Mouse (Mus musculus) heart, embryonic 14.5 days (tissue): Measurements from ENCODE around the gene Hspb8. TPM values are rescaled to one million over a fixed set of nuclear protein-coding genes. Genes with fewer than 3 reads are reported as not detected.

Source experiments
- ATAC-seq: fragments of 200-750 bp; cut with Nextera tagmentation; 2 replicates; pipeline ENCODE4 v1.8.0; 2017; ENCODE audit warnings: low read depth, moderate TSS enrichment; ENCODE audit not compliant: insufficient number of reproducible peaks, insufficient read depth, low FRiP score
- H3K27ac ChIP-seq, 2 experiments: fragments of 200-500 bp in 1 of 2; fragments of 300-500 bp in 1 of 2; sonication (generic) in 1 of 2; replicated peaks in 1 of 2; 2 replicates each; pipeline ENCODE4 v1.5.1; 2012 to 2014; ENCODE audit warnings: low read depth in 2 of 2, low read length in 2 of 2, control low read depth in 1 of 2, mild to moderate bottlenecking in 1 of 2, mixed read lengths in 1 of 2; ENCODE audit not compliant: control insufficient read depth in 1 of 2, insufficient read depth in 1 of 2
- H3K27me3 ChIP-seq: fragments of 300-500 bp; sonication (generic); 2 replicates; pipeline ENCODE4 v1.6.1; 2014; ENCODE audit warnings: mild to moderate bottlenecking, low read length, control low read depth; ENCODE audit not compliant: control insufficient read depth, insufficient read depth
- H3K36me3 ChIP-seq: fragments of 300-500 bp; sonication (generic); 2 replicates; pipeline ENCODE4 v1.6.1; 2014; ENCODE audit warnings: mild to moderate bottlenecking, control low read depth, low read length, mixed read lengths; ENCODE audit not compliant: control insufficient read depth, insufficient read depth
- H3K4me1 ChIP-seq, 2 experiments: fragments of 200-500 bp in 1 of 2; fragments of 300-500 bp in 1 of 2; sonication (generic) in 1 of 2; 2 replicates each; pipeline ENCODE4 v1.6.1; 2012 to 2014; ENCODE audit warnings: low read length in 2 of 2, control low read depth in 1 of 2, mixed read lengths in 1 of 2; ENCODE audit not compliant: control insufficient read depth in 2 of 2, insufficient read depth in 2 of 2
- H3K4me2 ChIP-seq: fragments of 300-500 bp; sonication (generic); 2 replicates; pipeline ENCODE4 v1.6.1; 2014; ENCODE audit warnings: mild to moderate bottlenecking, low read length
- H3K4me3 ChIP-seq, 2 experiments: fragments of 200-500 bp in 1 of 2; fragments of 300-500 bp in 1 of 2; sonication (generic) in 1 of 2; 2 replicates each; pipeline ENCODE4 v1.5.1; 2012 to 2014; ENCODE audit warnings: low read length in 2 of 2, mild to moderate bottlenecking in 2 of 2, control low read depth in 1 of 2, low read depth in 1 of 2, moderate library complexity in 1 of 2; ENCODE audit not compliant: control insufficient read depth in 1 of 2, insufficient read depth in 1 of 2
- H3K9ac ChIP-seq: fragments of 300-500 bp; sonication (generic); 2 replicates; pipeline ENCODE4 v1.6.1; 2014; ENCODE audit warnings: mild to moderate bottlenecking, low read length
- H3K9me3 ChIP-seq: fragments of 300-500 bp; sonication (generic); 2 replicates; pipeline ENCODE4 v1.6.1; 2016; ENCODE audit warnings: low read length, control low read depth; ENCODE audit not compliant: control insufficient read depth
- WGBS: fragments of 180-500 bp; shearing (Covaris S2); extraction: QIAGEN DNeasy Blood & Tissue Kit; methylation state at CpG from one replicate; pipeline ENCODE4 v1.1.7; 2014; 5-methylcytosine and 5-hydroxymethylcytosine counted together
- polyA plus RNA-seq: library from polyadenylated mRNA; unstranded; fragments of >200 nt; fragmentation: Nextera tagmentation; extraction: Ambion mirVana; gene quantifications from 2 replicates; pipeline ENCODE4 v1.2.1, GENCODE M21; 2014

Hspb8 gene
- polyA plus RNA-seq, 1 experiment from 2014 or later: 31.7 TPM

DNA sequence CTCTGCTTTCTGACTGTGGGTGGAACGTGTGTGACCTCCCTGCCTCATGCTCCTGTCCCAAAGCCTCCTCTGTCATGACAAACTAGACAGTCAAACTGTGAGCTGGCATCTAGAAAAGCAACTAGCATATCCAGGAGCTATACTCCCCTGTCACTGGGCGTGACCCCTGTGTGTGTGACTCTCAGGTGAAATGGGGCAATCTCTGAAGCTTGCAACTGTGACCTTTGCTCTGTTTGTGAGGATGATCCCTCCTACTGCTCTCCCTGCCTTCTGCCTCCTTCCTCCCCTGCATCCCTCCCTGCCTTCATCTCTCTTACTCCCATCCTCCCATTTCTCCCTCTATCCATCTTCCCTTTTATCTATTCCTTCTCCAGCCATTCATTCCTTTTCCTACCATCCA lies 18.6 kb downstream of the Hspb8 start:
- no peak for ATAC-seq
- Histone ChIP-seq H3K4me2 (no peak overlapping the region), H3K36me3 (peaks cover 10% of the 10 kb centered on the region), H3K9me3 (no peaks in the 10 kb centered on the region), H3K4me1 (peaks cover 2 to 18% of the 10 kb centered on the region in 2 experiments; a peak in 3 of 4 replicates), H3K4me3 (no peak overlapping the region), H3K27me3 (no peaks in the 10 kb centered on the region), H3K9ac (no peak overlapping the region), H3K27ac (no peak overlapping the region)
- WGBS: 93% methylated on average over 2 of the region's 2 CpGs

DNA sequence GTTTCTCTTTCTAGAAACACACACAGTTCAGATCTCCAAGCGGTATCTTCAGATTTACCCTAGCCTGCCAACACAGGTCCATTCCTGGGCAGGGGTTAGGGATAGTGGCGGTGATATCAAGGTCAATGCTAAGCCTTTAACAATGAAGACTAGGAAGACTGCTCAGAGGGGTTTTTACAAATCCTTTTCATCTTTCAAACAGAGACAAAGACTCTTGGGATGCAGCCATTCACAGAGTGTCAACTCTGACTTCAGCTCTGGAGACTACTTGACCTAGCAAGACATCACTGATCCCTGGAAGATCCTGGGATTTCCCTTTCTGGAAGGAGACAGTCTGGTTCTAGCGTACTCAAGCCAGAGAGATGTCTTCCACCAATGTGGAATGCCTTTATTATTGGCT lies 21.9 kb downstream of the Hspb8 start:
- Histone ChIP-seq H3K36me3 (no peaks in the 10 kb centered on the region), H3K9me3 (no peaks in the 10 kb centered on the region), H3K9ac (no peak overlapping the region), H3K4me2 (no peak overlapping the region), H3K27me3 (no peaks in the 10 kb centered on the region), H3K4me3 (no peak overlapping the region), H3K27ac (no peak overlapping the region), H3K4me1 (0 out of 4 replicates have a peak, but pooled peaks cover 0 to 2% of the 10 kb centered on the region in 2 experiments)
- 81% methylated on average over 3 of the region's 3 CpGs for WGBS
- ATAC-seq: no peak

DNA sequence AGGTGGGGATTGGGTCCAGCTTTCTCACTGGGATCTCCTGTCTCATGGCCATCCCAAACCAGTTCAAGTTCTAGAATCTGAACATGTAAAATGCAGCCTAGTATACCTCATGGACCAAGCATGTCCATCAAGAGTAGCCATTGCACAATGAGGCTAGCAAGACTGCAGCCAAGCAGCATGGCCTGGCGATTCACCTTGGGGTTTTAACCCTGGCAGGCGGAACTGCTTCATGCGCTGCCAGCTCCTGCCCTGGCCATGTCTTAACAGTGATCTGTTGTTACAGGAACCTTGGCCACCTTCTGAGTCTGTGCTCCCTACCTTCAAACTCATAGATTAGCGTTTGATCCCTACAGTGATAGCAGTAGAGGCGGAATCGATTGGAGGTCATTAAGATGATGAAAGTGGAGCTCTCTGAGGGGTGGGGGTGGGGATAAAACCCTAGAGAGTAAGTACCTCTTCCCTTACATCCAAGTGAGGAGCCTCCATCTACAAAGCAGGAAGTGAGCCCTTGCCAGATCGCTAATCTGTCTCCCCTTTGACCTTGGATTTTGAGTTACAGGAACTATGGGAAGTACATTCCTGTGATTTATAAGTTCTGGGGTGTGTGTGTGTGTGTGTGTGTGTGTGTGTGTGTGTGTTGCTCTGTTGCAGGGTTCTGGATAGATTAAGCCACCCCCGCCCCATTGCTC lies 22.5 kb downstream of the Hspb8 start:
- Histone ChIP-seq H3K4me1 (0 out of 4 replicates have a peak, but pooled peaks cover 0 to 2% of the 10 kb centered on the region in 2 experiments), H3K27ac (no peak overlapping the region), H3K9me3 (no peaks in the 10 kb centered on the region), H3K4me2 (no peak overlapping the region), H3K9ac (no peak overlapping the region), H3K27me3 (no peaks in the 10 kb centered on the region), H3K36me3 (no peaks in the 10 kb centered on the region), H3K4me3 (no peak overlapping the region)
- ATAC-seq: no peak
- 69% methylated on average over 8 of the region's 8 CpGs for WGBS

DNA sequence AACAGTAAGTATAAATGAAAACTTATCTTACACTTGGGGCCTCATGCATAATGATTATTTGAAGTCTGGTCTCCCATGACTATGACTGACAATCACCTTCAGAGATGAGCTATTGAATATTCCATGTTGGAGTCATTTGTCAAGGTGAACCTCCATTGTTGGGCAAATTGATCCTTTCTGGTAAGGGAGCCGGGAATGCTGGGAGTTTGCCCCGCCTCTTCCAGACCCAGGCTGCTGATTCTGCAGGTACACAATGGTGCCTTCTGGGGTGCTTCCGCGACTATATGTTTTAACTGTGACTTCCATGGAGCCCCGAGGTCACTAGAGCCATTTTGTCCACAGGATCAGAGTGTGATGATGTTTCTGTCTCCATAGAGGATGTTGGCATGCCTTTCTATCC lies 26.6 kb downstream of the Hspb8 start:
- H3K36me3 ChIP-seq: no peaks in the 10 kb centered on the region
- H3K4me3 ChIP-seq: no peak overlapping the region
- H3K9ac ChIP-seq: no peak overlapping the region
- peaks cover 0 to 4% of the 10 kb centered on the region in 2 experiments; a peak in 2 of 4 replicates for H3K4me1 ChIP-seq
- 75% methylated on average over 5 of the region's 5 CpGs for whole genome bisulfite sequencing
- H3K9me3 ChIP-seq: no peaks in the 10 kb centered on the region
- no peak overlapping the region for H3K27ac ChIP-seq
- no peak overlapping the region for H3K4me2 ChIP-seq
- H3K27me3 ChIP-seq: no peaks in the 10 kb centered on the region
- ATAC-seq: no peak

DNA sequence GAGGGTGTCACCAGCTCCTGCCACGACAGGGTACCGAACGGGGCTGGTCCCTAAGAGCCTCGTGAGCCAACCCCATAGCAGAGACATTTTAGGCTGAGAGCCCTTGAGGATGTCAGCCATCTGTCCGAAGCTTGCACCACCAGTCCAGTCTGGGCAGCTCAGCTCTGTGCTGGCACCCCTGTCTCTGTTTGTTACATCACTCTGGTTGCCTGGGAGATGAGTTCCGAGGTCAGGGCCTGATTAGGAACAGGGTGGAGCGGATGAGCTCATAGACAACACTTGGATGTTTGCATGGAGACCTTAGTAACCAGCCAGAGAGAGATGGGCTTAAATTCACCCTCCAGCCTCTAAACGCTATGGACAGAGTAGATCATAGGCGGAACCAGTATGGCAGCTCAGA lies 30.1 kb downstream of the Hspb8 start:
- H3K36me3 ChIP-seq: no peaks in the 10 kb centered on the region
- peaks cover 12 to 13% of the 10 kb centered on the region in 2 experiments for H3K4me1 ChIP-seq
- H3K4me3 ChIP-seq: no peak overlapping the region
- no peak overlapping the region for H3K4me2 ChIP-seq
- no peak overlapping the region for H3K9ac ChIP-seq
- H3K27me3 ChIP-seq: no peaks in the 10 kb centered on the region
- no peak for ATAC-seq
- 53% methylated on average over 9 of the region's 9 CpGs for WGBS
- H3K27ac ChIP-seq: no peak overlapping the region
- H3K9me3 ChIP-seq: no peaks in the 10 kb centered on the region

DNA sequence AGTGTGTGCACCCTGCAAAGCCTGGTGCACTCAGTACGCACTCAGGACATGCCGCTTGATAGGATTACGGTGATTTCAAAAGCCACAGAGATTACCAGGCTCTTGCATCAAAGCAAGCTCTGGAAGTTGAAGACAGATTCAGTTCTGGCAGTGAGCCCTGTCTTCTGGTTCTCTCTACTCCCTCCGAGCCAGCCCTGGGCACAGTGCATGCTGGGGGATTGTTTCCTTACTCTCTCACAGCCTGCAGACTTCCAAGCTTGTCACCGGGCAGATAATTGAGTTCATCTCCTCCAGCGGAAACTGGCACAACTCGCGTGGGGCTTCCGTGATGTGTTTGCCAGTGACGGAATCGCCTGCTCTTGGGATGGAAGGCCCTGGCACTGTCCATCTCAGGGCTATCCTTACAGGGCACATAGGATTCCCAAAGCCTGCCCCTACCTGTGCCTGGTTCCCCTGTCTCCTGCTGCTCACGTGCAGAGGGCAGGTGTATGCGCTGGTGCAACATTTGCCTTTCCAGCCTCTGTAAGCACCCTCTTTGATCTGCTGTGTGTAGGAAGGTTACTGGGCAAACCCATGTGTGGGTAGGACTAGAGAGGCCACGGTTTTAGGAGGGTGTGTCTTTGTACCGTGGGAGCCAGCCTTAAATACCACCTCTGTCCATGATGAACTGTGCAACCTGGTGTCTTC lies 32.7 kb downstream of the Hspb8 start:
- Histone ChIP-seq H3K27me3 (no peaks in the 10 kb centered on the region), H3K4me3 (no peak overlapping the region), H3K36me3 (no peaks in the 10 kb centered on the region), H3K9me3 (no peaks in the 10 kb centered on the region), H3K27ac (no peak overlapping the region), H3K4me1 (peaks cover 8 to 13% of the 10 kb centered on the region in 2 experiments), H3K9ac (no peak overlapping the region), H3K4me2 (peak overlapping the region; percentile 31; the same call in 1 of the 2 replicates)
- 31% methylated on average over 15 of the region's 15 CpGs for WGBS
- ATAC-seq: peak; percentile 70; the same call in 1 of the 2 replicates

DNA sequence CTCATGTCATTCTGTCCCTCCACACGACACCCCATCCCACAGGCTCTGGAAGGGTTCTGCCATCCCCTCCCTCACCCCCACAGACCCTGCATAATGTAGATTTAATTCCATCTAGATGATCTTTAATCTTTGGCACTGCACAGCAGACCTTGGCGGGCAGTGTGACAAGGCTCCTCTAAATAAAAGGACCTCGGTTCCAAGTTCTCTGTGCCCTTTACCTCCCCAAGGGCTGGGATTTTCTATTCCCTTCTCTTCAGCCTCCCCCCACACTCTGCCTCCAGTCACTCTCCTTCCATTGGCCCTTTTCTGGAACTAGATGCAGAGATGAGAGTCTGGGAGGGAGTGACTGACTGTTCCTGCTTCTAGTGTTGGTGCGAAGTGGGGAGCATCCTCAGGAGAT lies 33.3 kb downstream of the Hspb8 start:
- H3K9me3 ChIP-seq: no peaks in the 10 kb centered on the region
- H3K36me3 ChIP-seq: no peaks in the 10 kb centered on the region
- H3K4me2 ChIP-seq: no peak overlapping the region
- ATAC-seq: no peak
- no peak overlapping the region for H3K9ac ChIP-seq
- H3K27ac ChIP-seq: no peak overlapping the region
- WGBS: 63% methylated on average over 4 of the region's 4 CpGs
- H3K4me3 ChIP-seq: no peak overlapping the region
- H3K4me1 ChIP-seq: peaks cover 7 to 13% of the 10 kb centered on the region in 2 experiments
- H3K27me3 ChIP-seq: no peaks in the 10 kb centered on the region
